Mouse (Mus musculus) midbrain, embryonic 14.5 days (tissue): ENCODE measurements around the gene Ms4a6b. TPM values are rescaled to one million over a fixed set of nuclear protein-coding genes. Genes with fewer than 3 reads are reported as not detected.
"Not testable (repeated sequence)": the region's sequence is repeated elsewhere in the genome, so short reads cannot be mapped to it uniquely, and the experiment has no call there.

ENCODE experiments used
- ATAC-seq: fragments of 200-750 bp; cut with Nextera tagmentation; 2 replicates; pipeline ENCODE4 v1.8.0; 2017; ENCODE audit warnings: moderate number of reproducible peaks, moderate library complexity; ENCODE audit not compliant: low FRiP score, low TSS enrichment
- DNase-seq: peaks from one replicate; pipeline ENCODE4 v3.0.0-alpha.2; 2015
- H3K27ac ChIP-seq: fragments of 300-500 bp; sonication (generic); replicated peaks from 2 replicates; pipeline ENCODE4 v1.5.1; 2014; ENCODE audit warnings: mild to moderate bottlenecking, low read depth, low read length, moderate library complexity
- H3K27me3 ChIP-seq: fragments of 300-500 bp; sonication (generic); 2 replicates; pipeline ENCODE4 v1.6.1; 2014; ENCODE audit warnings: low read length, control low read depth, mixed read lengths; ENCODE audit not compliant: control insufficient read depth, insufficient read depth
- H3K36me3 ChIP-seq: fragments of 300-500 bp; sonication (generic); 2 replicates; pipeline ENCODE4 v1.6.1; 2014; ENCODE audit warnings: low read length, control low read depth; ENCODE audit not compliant: control insufficient read depth, insufficient read depth
- H3K4me1 ChIP-seq: fragments of 300-500 bp; sonication (generic); 2 replicates; pipeline ENCODE4 v1.6.1; 2014; ENCODE audit warnings: mild to moderate bottlenecking, antibody characterized with exemption, low read length, control low read depth; ENCODE audit not compliant: control insufficient read depth, insufficient read depth
- H3K4me2 ChIP-seq: fragments of 300-500 bp; sonication (generic); 2 replicates; pipeline ENCODE4 v1.6.1; 2014; ENCODE audit warnings: mild to moderate bottlenecking, low read length, moderate library complexity
- H3K4me3 ChIP-seq: fragments of 300-500 bp; sonication (generic); replicated peaks from 2 replicates; pipeline ENCODE4 v1.5.1; 2014; ENCODE audit warnings: low read depth, low read length
- H3K9ac ChIP-seq: fragments of 300-500 bp; sonication (generic); replicated peaks from 2 replicates; pipeline ENCODE4 v1.6.1; 2014; ENCODE audit warnings: mild to moderate bottlenecking, low read length, moderate library complexity
- H3K9me3 ChIP-seq: fragments of 300-500 bp; sonication (generic); 2 replicates; pipeline ENCODE4 v1.6.1; 2016; ENCODE audit warnings: low read length, control low read depth, mixed read lengths; ENCODE audit not compliant: control insufficient read depth
- WGBS: fragments of 180-500 bp; shearing (Covaris S2); extraction: QIAGEN DNeasy Blood & Tissue Kit; methylation state at CpG from one replicate; pipeline ENCODE4 v1.1.7; 2014; 5-methylcytosine and 5-hydroxymethylcytosine counted together
- polyA plus RNA-seq: library from polyadenylated mRNA; unstranded; fragments of >200 nt; fragmentation: Nextera tagmentation; extraction: Ambion mirVana; gene quantifications from 2 replicates; pipeline ENCODE4 v1.2.1, GENCODE M21; 2014

Gene Ms4a6b
- polyA plus RNA-seq, 1 experiment from 2014 or later = 3.4 TPM

DNA sequence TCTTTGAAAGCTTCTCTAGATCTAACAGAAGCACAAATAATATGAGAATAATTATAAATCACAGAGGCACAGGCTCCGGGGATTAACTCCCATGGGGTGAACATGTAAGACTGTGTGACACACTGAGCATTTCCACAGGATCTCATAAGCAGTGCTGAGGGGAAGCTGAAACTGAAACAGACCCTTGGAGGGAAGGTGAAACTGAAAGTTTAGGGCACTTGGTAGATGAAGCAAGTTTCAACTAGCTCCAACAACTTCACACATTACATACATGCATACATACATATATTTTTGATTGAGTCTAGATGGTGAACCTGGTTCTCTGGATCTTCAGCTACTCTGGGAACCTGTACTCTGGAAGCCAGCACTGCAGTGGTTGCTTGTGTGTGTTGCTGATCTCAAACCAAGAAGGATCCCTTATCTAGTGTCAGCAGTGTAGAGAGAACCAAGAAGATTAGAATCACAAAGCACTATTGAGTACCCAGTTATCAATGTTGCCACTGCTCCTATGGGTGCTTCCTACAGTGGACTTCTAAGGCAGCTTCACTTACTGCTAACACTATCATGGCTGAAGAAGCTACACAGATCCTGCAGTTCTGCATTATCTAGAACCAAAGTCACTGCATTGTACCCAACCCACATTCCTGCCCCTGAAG lies 24.0 kb downstream of the Ms4a6b start:
- 89% methylated on average over 1 of the region's 1 CpGs for WGBS
- not testable (repeated sequence) for H3K4me1 ChIP-seq, ATAC-seq

GRCm38 (mm10) chr19:11544383-11544782 lies 28.1 kb downstream of the Ms4a6b start:
- ATAC-seq, DNase-seq, H3K36me3 ChIP-seq, H3K9ac ChIP-seq, H3K27me3 ChIP-seq, H3K9me3 ChIP-seq, H3K27ac ChIP-seq, H3K4me1 ChIP-seq, H3K4me3 ChIP-seq, H3K4me2 ChIP-seq: not testable (repeated sequence)
- WGBS = 83% methylated on average over 2 of the region's 2 CpGs

More for the DNA sequence above, 24.0 kb downstream of the Ms4a6b start:
- not testable (repeated sequence) for H3K36me3 ChIP-seq, H3K4me2 ChIP-seq, H3K27me3 ChIP-seq, H3K27ac ChIP-seq, H3K9me3 ChIP-seq, DNase-seq, H3K4me3 ChIP-seq, H3K9ac ChIP-seq

- Histone ChIP-seq H3K27me3 (no peaks in the 10 kb centered on the region), H3K36me3 (no peaks in the 10 kb centered on the region), H3K4me3 (no peak overlapping the region), H3K9ac (no peak overlapping the region), H3K4me2 (no peak overlapping the region), H3K9me3 (no peaks in the 10 kb centered on the region), H3K4me1 (no peaks in the 10 kb centered on the region), H3K27ac (no peak overlapping the region)
- ATAC-seq (no peak), DNase-seq (no peak)
Measured at GRCm38 (mm10) chr19:11547911-11548310, 31.6 kb downstream of the Ms4a6b start.

GRCm38 (mm10) chr19:11554726-11555125 lies 38.4 kb downstream of the Ms4a6b start:
- DNase-seq = no peak
- no peak overlapping the region for H3K27ac ChIP-seq
- WGBS = 93% methylated on average over 5 of the region's 5 CpGs
- H3K9me3 ChIP-seq = no peaks in the 10 kb centered on the region
- no peak overlapping the region for H3K4me3 ChIP-seq
- no peak overlapping the region for H3K4me2 ChIP-seq
- no peak overlapping the region for H3K9ac ChIP-seq
- no peaks in the 10 kb centered on the region for H3K4me1 ChIP-seq
- no peaks in the 10 kb centered on the region for H3K36me3 ChIP-seq
- ATAC-seq = no peak
- H3K27me3 ChIP-seq = no peaks in the 10 kb centered on the region

- H3K4me1 ChIP-seq, H3K27me3 ChIP-seq, H3K4me3 ChIP-seq, H3K9ac ChIP-seq, H3K9me3 ChIP-seq, ATAC-seq, H3K27ac ChIP-seq, H3K4me2 ChIP-seq, H3K36me3 ChIP-seq, DNase-seq: not testable (repeated sequence)
Measured at GRCm38 (mm10) chr19:11559560-11559959, 43.2 kb downstream of the Ms4a6b start.

DNA sequence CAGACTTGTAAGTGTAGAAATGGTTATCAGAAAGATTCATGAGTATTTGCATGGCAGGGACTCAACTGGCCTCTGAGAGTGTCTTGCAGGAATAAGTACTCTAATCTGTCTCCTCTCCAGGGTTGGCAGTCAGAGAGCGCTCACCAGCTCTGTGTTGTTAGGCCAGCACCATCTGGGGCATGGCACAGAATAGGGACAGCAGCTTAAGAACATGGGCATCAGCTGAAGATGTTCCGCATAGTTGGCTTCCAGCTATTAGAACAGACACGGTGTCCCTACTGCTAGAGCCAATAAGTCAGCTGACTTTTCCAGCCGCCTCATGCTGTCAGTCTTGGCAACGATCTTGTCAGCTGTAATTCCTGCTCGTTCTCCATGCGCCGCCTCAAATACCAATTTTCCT lies 58.7 kb downstream of the Ms4a6b start:
- WGBS = 80% methylated on average over 8 of the region's 8 CpGs
- Histone ChIP-seq H3K27me3 (no peaks in the 10 kb centered on the region), H3K36me3 (no peaks in the 10 kb centered on the region), H3K9ac (no peak overlapping the region), H3K9me3 (no peaks in the 10 kb centered on the region), H3K4me3 (no peak overlapping the region), H3K27ac (no peak overlapping the region), H3K4me1 (no peaks in the 10 kb centered on the region), H3K4me2 (no peak overlapping the region)
- no peak for ATAC-seq
- DNase-seq = peak; percentile 3

Other genes starting within 250 kb of the Ms4a6b start
- not detected in 2 replicates for gene Ms4a5, start 232.6 kb upstream of the Ms4a6b start, polyA plus RNA-seq
- gene Ms4a14, start 202.1 kb upstream of the Ms4a6b start, polyA plus RNA-seq = not detected in 2 replicates
- gene Ms4a7, start 180.4 kb upstream of the Ms4a6b start, polyA plus RNA-seq = 2.6 TPM in 1 of 2 replicates, not detected in the other
- gene Ms4a4a, start 141.0 kb upstream of the Ms4a6b start, polyA plus RNA-seq = 1.6 TPM in 1 of 2 replicates, not detected in the other
- 2.7 TPM in 1 of 2 replicates, not detected in the other for gene Ms4a4c, start 111.7 kb upstream of the Ms4a6b start, polyA plus RNA-seq
- not detected in 2 replicates for gene Ms4a4b, start 73.0 kb upstream of the Ms4a6b start, polyA plus RNA-seq
- gene Ms4a6c, start 47.1 kb upstream of the Ms4a6b start, polyA plus RNA-seq = 0.43 and 4.4 TPM in 2 replicates
- gene Gm8369, start 30.6 kb upstream of the Ms4a6b start, polyA plus RNA-seq = not detected in 2 replicates
- gene Ms4a4d, start 20.3 kb downstream of the Ms4a6b start, polyA plus RNA-seq = not detected in 2 replicates
- gene Ms4a6d, start 88.3 kb downstream of the Ms4a6b start, polyA plus RNA-seq = 0.66 and 4.0 TPM in 2 replicates
- 0.32 TPM in 1 of 2 replicates, not detected in the other for gene Ms4a2, start 107.2 kb downstream of the Ms4a6b start, polyA plus RNA-seq
- not detected in 2 replicates for gene Ms4a3, start 124.3 kb downstream of the Ms4a6b start, polyA plus RNA-seq
- not detected in 2 replicates for gene Oosp2, start 144.0 kb downstream of the Ms4a6b start, polyA plus RNA-seq
- not detected in 2 replicates for gene Oosp1, start 174.6 kb downstream of the Ms4a6b start, polyA plus RNA-seq
- not detected in 2 replicates for gene Oosp3, start 180.5 kb downstream of the Ms4a6b start, polyA plus RNA-seq
- gene Gif, start 231.0 kb downstream of the Ms4a6b start, polyA plus RNA-seq = not detected in 2 replicates